16 mouse cellular contexts compared by ENCODE assay signal in the genomic region with DNA sequence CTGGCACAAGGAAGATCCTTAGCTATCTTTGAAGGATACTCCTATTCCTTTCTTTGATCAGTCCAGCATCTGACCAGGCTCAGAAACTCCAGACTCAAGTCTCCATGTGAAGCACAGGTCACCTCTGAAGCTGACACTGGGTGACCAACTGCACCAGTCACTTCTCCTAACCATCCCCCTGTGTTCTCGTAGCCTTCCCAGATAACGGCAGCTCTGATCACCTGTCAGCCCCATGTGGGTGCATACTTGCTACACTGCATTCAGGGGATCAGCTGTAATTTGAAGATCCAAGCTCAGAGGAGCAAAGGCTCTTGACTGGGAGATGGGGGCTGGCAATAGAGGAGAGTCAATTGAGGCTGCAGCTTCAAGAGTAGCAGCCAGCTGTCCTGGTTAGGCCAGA. TPM values are rescaled to one million over a fixed set of nuclear protein-coding genes. Genes with fewer than 3 reads are reported as not detected.
"Had no signal": no experiment of that assay in that cellular context is flagged by ENCODE, and none has a peak within 500 bp of the region (broad histone marks: within the 10 kb centered on the region; RNA-seq: fewer than 3 reads in every experiment).

No protein-coding gene starts in this region.

- H3K4me1 ChIP-seq: midbrain, embryonic 10.5 days; neural tube, embryonic 13.5 days; neural tube, embryonic 15.5 days had no signal

- ATAC-seq: midbrain, embryonic 16.5 days had no signal

- H3K4me2 ChIP-seq: lung, embryonic 14.5 days; neural tube, embryonic 13.5 days; neural tube, embryonic 15.5 days had no signal

- H3K27ac ChIP-seq: midbrain, embryonic 10.5 days; neural tube, embryonic 13.5 days; neural tube, embryonic 15.5 days had no signal

- H3K4me3 ChIP-seq: midbrain, embryonic 10.5 days; myocyte; neural tube, embryonic 13.5 days; neural tube, embryonic 15.5 days had no signal

- H3K9me3 ChIP-seq: midbrain, embryonic 10.5 days; neural tube, embryonic 13.5 days; neural tube, embryonic 15.5 days had no signal

- H3K36me3 ChIP-seq: midbrain, embryonic 10.5 days; neural tube, embryonic 13.5 days; neural tube, embryonic 15.5 days had no signal

- H3K9ac ChIP-seq: lung, embryonic 14.5 days; neural tube, embryonic 13.5 days; neural tube, embryonic 15.5 days had no signal

RNA-seq across cellular contexts. Expression of a gene that starts 10.0 kb away (rescaled TPM):
- total RNA-seq: megakaryocyte, adult 5-6 weeks; megakaryocyte-erythroid progenitor cell, adult 5-6 weeks had no signal
- polyA plus RNA-seq: liver, embryonic 16.5 days; lung, embryonic 14.5 days; lung, embryonic 16.5 days; midbrain, embryonic 10.5 days; midbrain, embryonic 14.5 days; midbrain, embryonic 16.5 days; myocyte; neural tube, embryonic 11.5 days; neural tube, embryonic 13.5 days; small intestine, adult 2 months; stomach, embryonic 14.5 days; stomach, embryonic 16.5 days; thymus, postnatal 0 days had no signal

RNA-seq across cellular contexts. Expression of a gene that starts 39.1 kb away (rescaled TPM):
- total RNA-seq: megakaryocyte, adult 5-6 weeks; megakaryocyte-erythroid progenitor cell, adult 5-6 weeks had no signal
- polyA plus RNA-seq: liver, embryonic 16.5 days; lung, embryonic 14.5 days; lung, embryonic 16.5 days; midbrain, embryonic 14.5 days; myocyte; neural tube, embryonic 11.5 days; neural tube, embryonic 13.5 days; neural tube, embryonic 15.5 days; small intestine, adult 2 months; stomach, embryonic 14.5 days; stomach, embryonic 16.5 days; thymus, postnatal 0 days had no signal
